Mouse (Mus musculus) kidney, adult 2 months (tissue): ENCODE measurements around the gene Grip1. TPM values are rescaled to one million over a fixed set of nuclear protein-coding genes. Genes with fewer than 3 reads are reported as not detected.

Experiments used
- DNase-seq: peaks from one replicate; pipeline ENCODE4 v3.0.0; 2021
- H3K27ac ChIP-seq: fragments of 200-500 bp; 2 replicates; pipeline ENCODE4 v1.5.1; 2012; ENCODE audit warnings: low read depth, low read length, control low read depth, inconsistent platforms; ENCODE audit not compliant: insufficient read depth
- H3K27me3 ChIP-seq: fragments of 200-500 bp; replicated peaks from 2 replicates; pipeline ENCODE4 v1.6.1; 2012; ENCODE audit warnings: mild to moderate bottlenecking, moderate library complexity, low read length, inconsistent platforms; ENCODE audit not compliant: control insufficient read depth, insufficient read depth
- H3K36me3 ChIP-seq: fragments of 200-500 bp; 2 replicates; pipeline ENCODE4 v1.6.1; 2012; ENCODE audit warnings: mild to moderate bottlenecking, moderate library complexity, low read length, inconsistent platforms; ENCODE audit not compliant: control insufficient read depth, insufficient read depth
- H3K4me1 ChIP-seq: fragments of 200-500 bp; 2 replicates; pipeline ENCODE4 v1.6.1; 2011; ENCODE audit warnings: low read length; ENCODE audit not compliant: control insufficient read depth, insufficient read depth
- H3K4me3 ChIP-seq: fragments of 200-500 bp; 2 replicates; pipeline ENCODE4 v1.5.1; 2011; ENCODE audit warnings: mild to moderate bottlenecking, low read depth, low read length, control low read depth; ENCODE audit not compliant: insufficient read depth
- CTCF ChIP-seq: fragments of 200-500 bp; conservative IDR thresholded peaks from 2 replicates; pipeline ENCODE4 v1.5.1; 2011; ENCODE audit warnings: low read depth, mild to moderate bottlenecking, control low read depth, low read length, moderate library complexity, mixed read lengths; ENCODE audit not compliant: insufficient read depth, insufficient read length
- POLR2A ChIP-seq: fragments of 200-500 bp; IDR thresholded peaks from one replicate; pipeline ENCODE4 v1.6.1; 2011; ENCODE audit warnings: low read depth, low read length, control low read depth
- WGBS: fragments of 180-500 bp; shearing (Covaris S2); methylation state at CpG from one replicate; pipeline ENCODE4 v1.1.7; 2018; 5-methylcytosine and 5-hydroxymethylcytosine counted together
- polyA plus RNA-seq: library from polyadenylated mRNA; depleted of rRNA; stranded (reverse); fragments of >200 nt; gene quantifications from 2 replicates; pipeline ENCODE4 v1.2.3, GENCODE M21; 2012

Gene Grip1
- polyA plus RNA-seq, 1 experiment = 2.7 TPM

DNA sequence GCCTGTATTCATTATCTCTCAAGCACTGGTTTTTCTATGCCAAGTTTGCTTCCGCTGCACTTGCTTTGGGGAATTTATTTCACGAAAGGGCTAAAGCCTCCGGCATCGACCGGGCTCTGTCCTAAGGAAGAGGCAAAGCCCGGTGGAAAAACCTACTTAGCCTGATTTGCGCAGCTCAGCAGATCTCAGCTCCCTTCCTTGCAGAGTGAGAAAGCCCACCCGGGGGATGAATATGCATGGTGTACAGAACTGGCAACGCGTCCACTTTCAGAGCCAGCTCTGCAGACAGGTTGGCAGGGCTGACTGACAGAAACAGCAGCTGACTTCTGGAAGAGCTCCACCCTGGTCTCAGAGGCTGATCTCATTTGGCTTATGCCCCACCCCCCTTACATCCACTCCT is 572.8 kb downstream of the Grip1 start:
- 88% methylated on average over 10 of the region's 10 CpGs for WGBS
- no peak for DNase-seq
- no peak for TF ChIP-seq POLR2A
- no peak for TF ChIP-seq CTCF

DNA sequence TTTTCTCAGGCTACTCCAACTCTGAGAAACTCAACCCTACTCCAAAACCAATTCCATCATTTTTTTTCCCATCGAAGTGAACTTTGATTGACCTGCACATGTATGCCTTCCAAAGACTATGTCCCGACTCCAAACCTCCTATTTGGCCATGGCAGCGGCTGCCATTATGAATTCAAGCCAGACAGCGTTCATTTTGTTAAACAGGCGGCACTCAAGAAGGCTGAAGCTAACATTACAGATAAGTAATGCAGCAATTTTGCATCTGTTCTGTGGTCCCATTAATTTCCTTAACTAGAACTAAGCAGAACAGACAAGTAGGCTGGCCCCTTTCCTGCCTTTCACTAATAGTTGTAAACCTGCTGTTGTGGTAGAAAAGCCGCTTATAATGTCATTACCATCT is 577.3 kb downstream of the Grip1 start:
- H3K27ac ChIP-seq = no peak overlapping the region
- no peaks in the 10 kb centered on the region for H3K27me3 ChIP-seq
- 91% methylated on average over 6 of the region's 6 CpGs for WGBS
- no peak overlapping the region for H3K4me3 ChIP-seq
- no peaks in the 10 kb centered on the region for H3K4me1 ChIP-seq
- H3K36me3 ChIP-seq = no peaks in the 10 kb centered on the region
- TF ChIP-seq CTCF = no peak
- TF ChIP-seq POLR2A = no peak
- DNase-seq = no peak

More for the DNA sequence above, 572.8 kb downstream of the Grip1 start:
- Histone ChIP-seq H3K27ac (no peak overlapping the region), H3K27me3 (no peaks in the 10 kb centered on the region), H3K4me3 (no peak overlapping the region), H3K36me3 (no peaks in the 10 kb centered on the region), H3K4me1 (no peaks in the 10 kb centered on the region)

GRCm38 (mm10) chr10:120031316-120031715 is 577.7 kb downstream of the Grip1 start:
- no peak for DNase-seq
- TF ChIP-seq CTCF (no peak), POLR2A (no peak)
- Histone ChIP-seq H3K4me1 (no peaks in the 10 kb centered on the region), H3K36me3 (no peaks in the 10 kb centered on the region), H3K27me3 (no peaks in the 10 kb centered on the region), H3K4me3 (no peak overlapping the region), H3K27ac (no peak overlapping the region)
- 89% methylated on average over 8 of the region's 8 CpGs for WGBS

DNA sequence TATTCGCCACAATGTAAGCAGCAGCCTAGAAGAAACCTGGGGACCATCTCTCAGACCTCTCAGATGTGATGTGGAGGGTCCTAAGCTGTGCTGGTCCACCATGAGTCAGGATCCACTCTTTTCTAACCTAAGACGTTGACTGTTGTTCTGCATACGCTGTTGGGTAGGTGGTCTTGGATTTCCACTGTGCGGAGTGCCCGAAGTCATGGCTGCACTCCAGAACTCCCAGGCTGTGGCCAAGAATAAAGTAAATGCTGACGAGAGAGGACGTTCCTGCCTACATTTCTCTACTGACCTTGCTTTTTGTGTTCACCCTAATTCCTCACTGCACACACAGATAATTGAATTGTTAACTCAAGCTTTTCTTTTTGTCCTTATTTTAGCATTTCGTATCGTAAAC is 580.2 kb downstream of the Grip1 start:
- Histone ChIP-seq H3K27ac (no peak overlapping the region), H3K4me1 (no peaks in the 10 kb centered on the region), H3K4me3 (no peak overlapping the region), H3K27me3 (no peaks in the 10 kb centered on the region), H3K36me3 (no peaks in the 10 kb centered on the region)
- TF ChIP-seq POLR2A (no peak), CTCF (no peak)
- DNase-seq = no peak
- 60% methylated on average over 9 of the region's 9 CpGs for WGBS

DNA sequence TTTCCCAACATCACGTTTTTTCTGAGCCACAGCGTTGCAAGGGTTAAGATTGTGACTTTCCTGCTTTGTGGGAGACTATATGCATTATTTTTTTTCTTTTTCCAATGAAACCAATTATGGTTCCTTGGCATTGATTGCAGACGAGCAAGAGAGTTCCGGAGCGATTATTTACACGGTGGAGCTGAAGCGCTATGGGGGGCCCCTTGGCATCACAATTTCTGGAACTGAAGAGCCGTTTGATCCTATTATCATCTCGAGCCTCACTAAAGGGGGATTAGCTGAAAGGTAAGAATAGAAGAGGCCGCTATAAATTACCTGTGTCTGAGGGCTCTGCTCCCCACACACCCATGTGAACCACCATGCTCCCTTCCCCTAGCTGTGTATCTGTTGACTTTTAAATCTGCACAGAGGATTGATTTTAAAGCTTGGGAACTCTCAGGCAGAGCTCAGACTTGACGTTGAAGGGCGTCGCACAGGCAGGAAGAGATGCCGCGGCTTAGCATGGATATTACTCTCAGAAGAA is 581.6 kb downstream of the Grip1 start:
- TF ChIP-seq CTCF (no peak), POLR2A (no peak)
- Histone ChIP-seq H3K4me3 (no peak overlapping the region), H3K27me3 (no peaks in the 10 kb centered on the region), H3K27ac (no peak overlapping the region), H3K4me1 (no peaks in the 10 kb centered on the region), H3K36me3 (no peaks in the 10 kb centered on the region)
- no peak for DNase-seq
- 66% methylated on average over 15 of the region's 15 CpGs for WGBS

- Histone ChIP-seq H3K4me3 (no peak overlapping the region), H3K27me3 (no peaks in the 10 kb centered on the region), H3K4me1 (no peaks in the 10 kb centered on the region), H3K27ac (no peak overlapping the region), H3K36me3 (no peaks in the 10 kb centered on the region)
- DNase-seq = no peak
- TF ChIP-seq CTCF (no peak), POLR2A (no peak)
- WGBS = 58% methylated on average over 6 of the region's 6 CpGs
Observed at GRCm38 (mm10) chr10:120035824-120036223, 582.2 kb downstream of the Grip1 start.

GRCm38 (mm10) chr10:120038194-120038593 is 584.6 kb downstream of the Grip1 start:
- Histone ChIP-seq H3K4me3 (no peak overlapping the region), H3K27me3 (no peaks in the 10 kb centered on the region), H3K27ac (no peak overlapping the region), H3K36me3 (no peaks in the 10 kb centered on the region), H3K4me1 (no peaks in the 10 kb centered on the region)
- DNase-seq = no peak
- WGBS = 95% methylated on average over 5 of the region's 5 CpGs
- TF ChIP-seq POLR2A (no peak), CTCF (no peak)
